Mouse (Mus musculus) hindbrain, embryonic 12.5 days (tissue): ENCODE measurements around the gene Cdh1. TPM values are rescaled to one million over a fixed set of nuclear protein-coding genes. Genes with fewer than 3 reads are reported as not detected.

Experiments used
- ATAC-seq: fragments of 200-750 bp; cut with Nextera tagmentation; 2 replicates; pipeline ENCODE4 v1.8.0; 2017; ENCODE audit warnings: moderate TSS enrichment; ENCODE audit not compliant: low FRiP score
- H3K27ac ChIP-seq: fragments of 300-500 bp; sonication (generic); 2 replicates; pipeline ENCODE4 v1.5.1; 2016; ENCODE audit warnings: mild to moderate bottlenecking
- H3K27me3 ChIP-seq: fragments of 300-500 bp; sonication (generic); 2 replicates; pipeline ENCODE4 v1.6.1; 2016; ENCODE audit warnings: mild to moderate bottlenecking
- H3K36me3 ChIP-seq: fragments of 300-500 bp; sonication (generic); 2 replicates; pipeline ENCODE4 v1.6.1; 2016; ENCODE audit warnings: mild to moderate bottlenecking
- H3K4me1 ChIP-seq: fragments of 300-500 bp; sonication (generic); 2 replicates; pipeline ENCODE4 v1.6.1; 2016
- H3K4me2 ChIP-seq: fragments of 300-500 bp; sonication (generic); replicated peaks from 2 replicates; pipeline ENCODE4 v1.6.1; 2016; ENCODE audit warnings: mild to moderate bottlenecking
- H3K4me3 ChIP-seq: fragments of 300-500 bp; sonication (generic); 2 replicates; pipeline ENCODE4 v1.5.1; 2016; ENCODE audit warnings: mild to moderate bottlenecking
- H3K9ac ChIP-seq: fragments of 300-500 bp; sonication (generic); 2 replicates; pipeline ENCODE4 v1.6.1; 2016; ENCODE audit warnings: mild to moderate bottlenecking, moderate library complexity
- H3K9me3 ChIP-seq: fragments of 300-500 bp; sonication (generic); replicated peaks from 2 replicates; pipeline ENCODE4 v1.6.1; 2016; ENCODE audit warnings: mild to moderate bottlenecking
- WGBS: fragments of 180-500 bp; shearing (Covaris S2); methylation state at CpG from one replicate; pipeline ENCODE4 v1.1.7; 2016; 5-methylcytosine and 5-hydroxymethylcytosine counted together
- polyA plus RNA-seq: library from polyadenylated mRNA; unstranded; fragments of >200 nt; fragmentation: Nextera tagmentation; extraction: Ambion mirVana; gene quantifications from 2 replicates; pipeline ENCODE4 v1.2.1, GENCODE M21; 2016

Gene Cdh1
- polyA plus RNA-seq, 1 experiment from 2014 or later, result 9.2 TPM

DNA sequence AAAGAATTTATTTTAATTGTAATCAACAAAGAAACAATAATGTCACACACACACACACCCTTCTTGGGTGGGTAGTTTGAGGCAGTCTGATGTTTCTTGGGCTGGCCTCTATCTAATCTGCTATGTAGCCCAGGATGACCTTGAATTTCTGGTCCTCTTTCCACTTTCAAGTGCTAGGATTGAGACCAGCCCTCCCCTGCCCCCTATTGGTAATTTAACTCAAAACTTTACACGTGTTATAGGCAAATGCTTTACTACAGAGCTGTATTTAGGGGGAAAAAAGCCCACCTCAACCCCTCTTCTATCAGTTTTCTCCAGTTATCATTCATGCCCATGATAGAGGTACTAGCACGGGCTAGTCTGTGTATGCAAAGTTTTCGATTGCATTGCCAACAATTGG is 41.8 kb downstream of the Cdh1 start:
- H3K4me3 ChIP-seq, result no peak overlapping the region
- ATAC-seq, result no peak
- no peaks in the 10 kb centered on the region; the same call in 1 of the 2 replicates for H3K27me3 ChIP-seq
- H3K9ac ChIP-seq, result no peak overlapping the region
- WGBS, result 77% methylated on average over 3 of the region's 3 CpGs
- peaks cover 2% of the 10 kb centered on the region; the same call in 1 of the 2 replicates for H3K4me1 ChIP-seq
- H3K4me2 ChIP-seq, result no peak overlapping the region
- H3K9me3 ChIP-seq, result no peaks in the 10 kb centered on the region
- H3K27ac ChIP-seq, result no peak overlapping the region
- no peaks in the 10 kb centered on the region for H3K36me3 ChIP-seq

GRCm38 (mm10) chr8:106646153-106646552 is 43.0 kb downstream of the Cdh1 start:
- no peak for ATAC-seq
- H3K27ac ChIP-seq, result no peak overlapping the region
- WGBS, result 99% methylated on average over 2 of the region's 2 CpGs

GRCm38 (mm10) chr8:106646731-106647130 is 43.6 kb downstream of the Cdh1 start:
- no peaks in the 10 kb centered on the region for H3K36me3 ChIP-seq
- no peak overlapping the region for H3K9ac ChIP-seq
- 86% methylated on average over 5 of the region's 5 CpGs for WGBS
- H3K4me1 ChIP-seq, result peaks cover 2% of the 10 kb centered on the region; the same call in 1 of the 2 replicates
- H3K27ac ChIP-seq, result no peak overlapping the region
- H3K4me3 ChIP-seq, result no peak overlapping the region
- H3K27me3 ChIP-seq, result no peaks in the 10 kb centered on the region; the same call in 1 of the 2 replicates
- ATAC-seq, result no peak
- H3K4me2 ChIP-seq, result no peak overlapping the region
- H3K9me3 ChIP-seq, result no peaks in the 10 kb centered on the region

More at GRCm38 (mm10) chr8:106646153-106646552, 43.0 kb downstream of the Cdh1 start:
- no peak overlapping the region for H3K4me3 ChIP-seq
- no peaks in the 10 kb centered on the region for H3K36me3 ChIP-seq
- peaks cover 2% of the 10 kb centered on the region; the same call in 1 of the 2 replicates for H3K4me1 ChIP-seq
- H3K4me2 ChIP-seq, result no peak overlapping the region
- no peaks in the 10 kb centered on the region for H3K9me3 ChIP-seq
- no peaks in the 10 kb centered on the region; the same call in 1 of the 2 replicates for H3K27me3 ChIP-seq
- no peak overlapping the region for H3K9ac ChIP-seq

GRCm38 (mm10) chr8:106647387-106647786 is 44.2 kb downstream of the Cdh1 start:
- Histone ChIP-seq H3K4me1 (peaks cover 2% of the 10 kb centered on the region; the same call in 1 of the 2 replicates), H3K36me3 (no peaks in the 10 kb centered on the region), H3K4me2 (no peak overlapping the region), H3K4me3 (no peak overlapping the region), H3K9ac (no peak overlapping the region), H3K9me3 (no peaks in the 10 kb centered on the region), H3K27me3 (no peaks in the 10 kb centered on the region; the same call in 1 of the 2 replicates), H3K27ac (no peak overlapping the region)
- no peak for ATAC-seq
- WGBS, result 42% methylated on average over 2 of the region's 2 CpGs

- Histone ChIP-seq H3K36me3 (no peaks in the 10 kb centered on the region), H3K27ac (no peak overlapping the region), H3K9ac (no peak overlapping the region), H3K4me2 (no peak overlapping the region), H3K4me1 (peaks cover 2% of the 10 kb centered on the region; the same call in 1 of the 2 replicates), H3K27me3 (no peaks in the 10 kb centered on the region; the same call in 1 of the 2 replicates), H3K4me3 (no peak overlapping the region), H3K9me3 (no peaks in the 10 kb centered on the region)
- 93% methylated on average over 8 of the region's 8 CpGs for whole genome bisulfite sequencing
- ATAC-seq, result no peak
Measured at GRCm38 (mm10) chr8:106648421-106648820, 45.3 kb downstream of the Cdh1 start.

DNA sequence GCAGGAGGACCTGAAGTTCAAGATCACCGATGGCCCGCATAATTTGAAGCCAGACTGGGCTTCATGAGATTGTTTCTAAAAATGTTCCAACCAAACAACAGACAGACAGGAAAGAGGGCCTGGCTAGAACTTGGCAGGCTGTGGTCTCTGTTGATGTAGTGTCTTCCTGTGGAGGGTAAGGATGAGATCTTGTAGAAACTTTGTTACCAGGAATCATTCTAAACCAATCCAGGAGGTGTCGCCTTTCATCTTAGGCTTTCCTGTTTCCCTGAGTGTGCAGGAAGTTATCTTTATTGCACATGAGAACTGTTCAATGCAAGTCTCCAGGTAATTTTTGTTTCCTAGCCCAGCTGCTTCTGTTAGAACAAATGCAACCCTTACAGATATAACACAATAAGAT is 48.8 kb downstream of the Cdh1 start:
- Histone ChIP-seq H3K27me3 (no peaks in the 10 kb centered on the region; the same call in 1 of the 2 replicates), H3K4me2 (no peak overlapping the region), H3K9me3 (no peaks in the 10 kb centered on the region), H3K27ac (no peak overlapping the region), H3K4me1 (no peaks in the 10 kb centered on the region), H3K9ac (no peak overlapping the region), H3K36me3 (no peaks in the 10 kb centered on the region), H3K4me3 (no peak overlapping the region)
- ATAC-seq, result no peak
- 92% methylated on average over 3 of the region's 3 CpGs for WGBS

DNA sequence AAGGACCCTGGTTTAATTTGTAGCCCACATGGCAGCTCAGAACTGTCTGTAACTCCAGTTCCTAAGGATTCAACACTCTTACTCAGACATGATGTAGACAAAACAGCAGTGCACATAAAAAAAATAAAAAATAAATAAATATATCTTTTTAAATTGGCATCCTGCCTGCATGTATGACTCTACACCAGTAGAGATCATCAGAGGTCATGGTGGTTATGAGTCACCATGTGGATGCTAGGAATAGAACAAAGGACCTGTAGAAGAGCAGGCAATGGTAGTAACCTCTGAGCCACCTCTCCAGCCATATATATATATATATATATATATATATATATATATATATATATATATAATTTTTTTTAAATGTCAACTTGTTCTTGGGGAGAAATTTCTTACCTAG is 52.9 kb downstream of the Cdh1 start:
- H3K27me3 ChIP-seq, result no peaks in the 10 kb centered on the region
- H3K36me3 ChIP-seq, result no peaks in the 10 kb centered on the region
- H3K9ac ChIP-seq, result no peak overlapping the region
- H3K27ac ChIP-seq, result no peak overlapping the region
- H3K4me1 ChIP-seq, result no peaks in the 10 kb centered on the region
- ATAC-seq, result no peak
- H3K9me3 ChIP-seq, result no peaks in the 10 kb centered on the region
- H3K4me2 ChIP-seq, result no peak overlapping the region
- H3K4me3 ChIP-seq, result no peak overlapping the region

DNA sequence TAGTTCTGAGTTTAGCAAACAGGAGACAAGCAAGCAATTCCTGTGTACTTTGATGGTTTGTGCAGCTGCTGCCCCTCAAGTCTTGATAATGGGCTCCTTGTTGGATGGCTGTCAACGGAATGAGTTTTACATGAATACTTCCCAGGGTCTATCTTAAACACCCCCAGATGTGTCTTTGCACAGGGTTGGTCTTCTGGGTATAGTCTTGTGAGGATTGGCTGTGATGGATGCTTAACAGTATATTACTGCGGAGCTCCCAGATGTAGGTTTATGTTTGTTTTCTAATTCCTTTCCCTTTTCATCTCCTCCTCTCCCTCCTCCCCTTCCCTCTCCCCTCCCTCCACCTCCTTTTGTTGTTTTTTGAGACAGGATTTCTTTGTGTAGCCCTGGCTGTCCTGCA is 69.6 kb downstream of the Cdh1 start:
- 53% methylated on average over 2 of the region's 2 CpGs for WGBS
- no peak overlapping the region for H3K9ac ChIP-seq
- H3K4me1 ChIP-seq, result no peaks in the 10 kb centered on the region
- no peaks in the 10 kb centered on the region for H3K27me3 ChIP-seq
- no peak overlapping the region for H3K27ac ChIP-seq
- no peak overlapping the region for H3K4me2 ChIP-seq
- no peaks in the 10 kb centered on the region for H3K36me3 ChIP-seq
- H3K4me3 ChIP-seq, result no peak overlapping the region
- no peak for ATAC-seq
- H3K9me3 ChIP-seq, result no peaks in the 10 kb centered on the region

DNA sequence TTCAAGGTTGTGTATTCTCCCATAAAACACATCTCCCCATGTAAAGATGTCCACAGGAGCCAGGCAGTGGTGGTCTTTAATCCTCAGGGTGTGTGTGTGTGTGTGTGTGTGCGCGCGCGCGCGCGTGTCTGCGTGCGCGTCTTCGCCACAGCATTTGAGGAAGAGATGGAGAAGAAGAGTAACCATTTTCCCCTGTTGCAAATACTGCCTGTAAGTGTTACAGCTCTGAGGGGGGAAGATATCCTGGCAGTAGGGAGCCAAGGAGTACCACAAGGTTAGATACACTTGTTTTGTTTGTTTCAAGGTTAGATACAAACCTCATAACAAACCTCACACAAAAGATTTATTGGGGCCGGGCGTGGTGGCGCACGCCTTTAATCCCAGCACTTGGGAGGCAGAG is 71.2 kb downstream of the Cdh1 start:
- no peak overlapping the region for H3K9ac ChIP-seq
- H3K4me3 ChIP-seq, result no peak overlapping the region
- no peaks in the 10 kb centered on the region for H3K27me3 ChIP-seq
- no peak for ATAC-seq
- H3K9me3 ChIP-seq, result no peaks in the 10 kb centered on the region
- H3K27ac ChIP-seq, result no peak overlapping the region
- H3K36me3 ChIP-seq, result no peaks in the 10 kb centered on the region
- H3K4me2 ChIP-seq, result no peak overlapping the region
- WGBS, result 98% methylated on average over 15 of the region's 15 CpGs
- no peaks in the 10 kb centered on the region for H3K4me1 ChIP-seq

DNA sequence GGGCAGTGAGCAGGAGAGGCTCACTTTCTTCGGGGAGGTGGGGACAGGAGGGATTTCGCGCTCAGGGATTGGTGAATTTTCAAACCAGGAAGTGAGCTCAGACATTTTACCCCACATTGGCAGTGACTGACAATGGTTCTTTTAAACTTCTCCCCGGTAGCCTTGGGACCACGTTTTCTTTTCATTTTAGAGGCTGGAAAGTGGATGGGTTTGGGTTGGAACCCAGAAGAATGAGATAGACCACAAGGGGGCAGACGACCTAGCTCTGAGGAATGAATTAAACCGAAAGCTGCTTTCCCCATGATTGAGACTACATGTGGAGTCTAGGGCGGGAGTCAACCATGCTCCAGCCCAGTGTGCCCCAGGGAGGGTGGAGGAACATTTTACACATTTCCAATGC is 71.7 kb downstream of the Cdh1 start:
- Histone ChIP-seq H3K36me3 (no peaks in the 10 kb centered on the region), H3K4me3 (no peak overlapping the region), H3K4me1 (no peaks in the 10 kb centered on the region), H3K27ac (no peak overlapping the region), H3K9ac (no peak overlapping the region), H3K9me3 (no peaks in the 10 kb centered on the region), H3K27me3 (no peaks in the 10 kb centered on the region), H3K4me2 (no peak overlapping the region)
- no peak for ATAC-seq
- WGBS, result 73% methylated on average over 8 of the region's 8 CpGs

- H3K9me3 ChIP-seq, result no peaks in the 10 kb centered on the region
- H3K4me3 ChIP-seq, result peak within 1 kb of the TSS; percentile 77
- peak; percentile 96 for ATAC-seq
- H3K4me2 ChIP-seq, result peak within 1 kb of the TSS; percentile 53
- no peaks in the 10 kb centered on the region for H3K4me1 ChIP-seq
- WGBS, result under 1% methylated on average over 50 of the region's 50 CpGs
- peak within 1 kb of the TSS; percentile 92 for H3K27ac ChIP-seq
- H3K9ac ChIP-seq, result peak within 1 kb of the TSS; percentile 76
- no peaks in the 10 kb centered on the region for H3K36me3 ChIP-seq
- no peaks in the 10 kb centered on the region for H3K27me3 ChIP-seq
Measured at GRCm38 (mm10) chr8:106682971-106683668, 80.0 kb downstream of the Cdh1 start, which contains the start of gene Tango6. TSS of gene Tango6 (plus strand) at chr8:106683068.

GRCm38 (mm10) chr8:106684387-106684786 is 81.2 kb downstream of the Cdh1 start:
- WGBS, result 97% methylated on average over 4 of the region's 4 CpGs
- no peaks in the 10 kb centered on the region for H3K4me1 ChIP-seq
- no peaks in the 10 kb centered on the region for H3K27me3 ChIP-seq
- no peaks in the 10 kb centered on the region for H3K9me3 ChIP-seq
- H3K27ac ChIP-seq, result no peak overlapping the region
- ATAC-seq, result no peak
- H3K9ac ChIP-seq, result no peak overlapping the region
- no peaks in the 10 kb centered on the region for H3K36me3 ChIP-seq
- no peak overlapping the region for H3K4me3 ChIP-seq
- H3K4me2 ChIP-seq, result no peak overlapping the region

GRCm38 (mm10) chr8:106687479-106687878 is 84.3 kb downstream of the Cdh1 start:
- 0 out of 2 replicates have a peak, but pooled peaks cover 6% of the 10 kb centered on the region for H3K36me3 ChIP-seq
- no peaks in the 10 kb centered on the region for H3K27me3 ChIP-seq
- no peak overlapping the region for H3K9ac ChIP-seq
- no peaks in the 10 kb centered on the region for H3K9me3 ChIP-seq
- ATAC-seq, result no peak
- H3K4me2 ChIP-seq, result no peak overlapping the region
- H3K4me3 ChIP-seq, result no peak overlapping the region
- H3K4me1 ChIP-seq, result no peaks in the 10 kb centered on the region
- 3% methylated on average over 4 of the region's 4 CpGs for WGBS
- no peak overlapping the region for H3K27ac ChIP-seq
